Comparison of ENCODE assay signal across 26 mouse cellular contexts in the genomic region with DNA sequence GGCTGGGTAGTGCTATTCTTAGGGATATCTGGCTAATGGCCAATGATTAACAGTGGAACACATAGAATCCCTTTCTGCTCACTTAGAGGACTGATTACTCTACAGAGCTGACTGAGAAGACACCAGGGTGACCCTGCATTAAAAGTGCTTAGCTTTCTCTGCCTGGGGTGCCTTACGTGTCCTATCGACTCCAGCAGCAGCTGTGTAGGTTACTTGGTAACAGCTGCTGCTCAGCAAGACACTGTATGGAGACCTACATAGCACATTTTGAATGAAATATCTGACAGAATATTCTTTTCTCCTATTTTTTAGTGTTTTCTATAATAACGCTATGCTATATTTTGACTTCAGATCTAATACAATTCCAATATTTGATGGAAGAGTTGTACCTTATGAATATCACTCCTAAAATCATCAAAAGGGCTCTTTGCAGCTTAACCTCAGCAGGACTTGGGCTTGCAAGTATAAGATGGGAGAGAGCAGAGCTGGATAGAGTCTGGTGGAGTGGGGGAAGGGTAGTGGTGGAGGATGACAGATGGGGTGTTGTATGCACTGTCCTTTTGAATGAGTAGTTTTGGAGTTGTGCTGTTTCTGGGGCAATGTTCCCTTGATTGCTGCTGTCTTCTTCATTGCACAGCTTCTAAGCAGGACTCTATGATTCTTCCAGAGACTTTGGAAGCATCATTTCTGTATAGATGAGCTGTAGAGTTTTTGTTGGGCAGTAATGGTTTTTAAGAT.
A peak's percentile ranks its signal among the peaks of the same experiment; 100 is the strongest.
DNase-seq lines count a peak whose midpoint lies in the region; ATAC-seq lines count a peak whose summit lies in the region.
"Had no signal": no experiment of that assay in that cellular context is flagged by ENCODE, and none has a peak within 500 bp of the region (broad histone marks: within the 10 kb centered on the region; RNA-seq: fewer than 3 reads in every experiment).

No protein-coding gene starts in this region.

- no peak overlapping the region for H3K27ac ChIP-seq in midbrain, embryonic 11.5 days (ENCODE audit: low read depth, low read length)
- H3K27ac ChIP-seq in midbrain, embryonic 15.5 days = no peak overlapping the region
- H3K27ac ChIP-seq: layer of hippocampus, adult 2 months; limb, embryonic 13.5 days; liver, embryonic 13.5 days; midbrain, embryonic 12.5 days had no signal

- H3K4me3 ChIP-seq in midbrain, embryonic 11.5 days (ENCODE audit: low read depth, low read length) = no peak overlapping the region
- H3K4me3 ChIP-seq in midbrain, embryonic 15.5 days = no peak overlapping the region
- H3K4me3 ChIP-seq: heart, embryonic 12.5 days; layer of hippocampus, adult 2 months; limb, embryonic 13.5 days; liver, embryonic 13.5 days; midbrain, embryonic 12.5 days had no signal

- H3K4me2 ChIP-seq in midbrain, embryonic 11.5 days = no peak overlapping the region
- no peak overlapping the region for H3K4me2 ChIP-seq in midbrain, embryonic 15.5 days
- H3K4me2 ChIP-seq: heart, embryonic 12.5 days; limb, embryonic 13.5 days; liver, embryonic 13.5 days; midbrain, embryonic 12.5 days had no signal

- no peaks in the 10 kb centered on the region for H3K27me3 ChIP-seq in midbrain, embryonic 11.5 days (ENCODE audit: control insufficient read depth, insufficient read depth, low read length)
- no peaks in the 10 kb centered on the region for H3K27me3 ChIP-seq in midbrain, embryonic 15.5 days (replicated peaks)
- H3K27me3 ChIP-seq: heart, embryonic 12.5 days; limb, embryonic 13.5 days; liver, embryonic 13.5 days; midbrain, embryonic 12.5 days had no signal

- peak; percentile 59 for ATAC-seq in frontal cortex, adult (ENCODE audit: low TSS enrichment)
- ATAC-seq in midbrain, embryonic 11.5 days (ENCODE audit: low FRiP score) = 0 out of 2 replicates have a peak, but pooled peaks have one; percentile 55
- ATAC-seq in midbrain, embryonic 15.5 days (replicated peaks) = no peak
- ATAC-seq: CD4-positive, CD25-positive, alpha-beta regulatory T cell, adult 4 months; intestine, postnatal 0 days had no signal

- no peaks in the 10 kb centered on the region for H3K9me3 ChIP-seq in midbrain, embryonic 11.5 days (ENCODE audit: control insufficient read depth, low read length)
- H3K9me3 ChIP-seq in midbrain, embryonic 15.5 days = no peaks in the 10 kb centered on the region
- H3K9me3 ChIP-seq: heart, embryonic 12.5 days; limb, embryonic 13.5 days; liver, embryonic 13.5 days; midbrain, embryonic 12.5 days had no signal

- H3K36me3 ChIP-seq in midbrain, embryonic 11.5 days (ENCODE audit: control insufficient read depth, insufficient read depth, low read length) = no peaks in the 10 kb centered on the region
- no peaks in the 10 kb centered on the region for H3K36me3 ChIP-seq in midbrain, embryonic 15.5 days (replicated peaks)
- H3K36me3 ChIP-seq: heart, embryonic 12.5 days; limb, embryonic 13.5 days; liver, embryonic 13.5 days; midbrain, embryonic 12.5 days had no signal

- H3K4me1 ChIP-seq in midbrain, embryonic 11.5 days (ENCODE audit: control insufficient read depth, insufficient read depth, low read length) = no peaks in the 10 kb centered on the region
- no peaks in the 10 kb centered on the region for H3K4me1 ChIP-seq in midbrain, embryonic 15.5 days
- H3K4me1 ChIP-seq: liver, embryonic 13.5 days had no signal

- H3K9ac ChIP-seq in midbrain, embryonic 11.5 days (ENCODE audit: low read length) = no peak overlapping the region
- no peak overlapping the region for H3K9ac ChIP-seq in midbrain, embryonic 15.5 days
- H3K9ac ChIP-seq: heart, embryonic 12.5 days; limb, embryonic 13.5 days; liver, embryonic 13.5 days; midbrain, embryonic 12.5 days had no signal

- DNase-seq in cerebellum, postnatal 10 days = peak; percentile 64 to 66
- no peak for DNase-seq in cerebellum, adult 9-10 months
- no peak for DNase-seq in frontal cortex, postnatal 25 days (ENCODE audit: low spot score in 2 of 2)
- DNase-seq in midbrain, embryonic 11.5 days (ENCODE audit: low spot score, missing footprints) = no peak
- DNase-seq in retina, embryonic 14.5 days (ENCODE audit: low spot score) = peak; percentile 18
- no peak for DNase-seq in adrenal gland, postnatal 25 days
- DNase-seq: adrenal gland, postnatal 36 days; cerebellum, adult 2 months; gastrocnemius, postnatal 25 days; heart, adult 18-20 months; heart, postnatal 10 days; kidney, postnatal 25 days; layer of hippocampus, postnatal 36 days; liver, embryonic 13.5 days; lung, adult 2 months; lung, postnatal 14 days; thymus, adult 18-20 months; thymus, postnatal 36 days had no signal

- WGBS in midbrain, embryonic 11.5 days = 92% methylated on average over 3 of the region's 3 CpGs
- WGBS in midbrain, embryonic 15.5 days = 63% methylated on average over 3 of the region's 3 CpGs

Comparison
In these comparisons a context has a peak if more than half of its experiments do, and no peak if none do; other contexts are left out.
1. DNase-seq: peak in cerebellum, postnatal 10 days (2 of 2) and retina, embryonic 14.5 days (single experiment); none in cerebellum, adult 9-10 months (single experiment), frontal cortex, postnatal 25 days (0 of 2), midbrain, embryonic 11.5 days (single experiment) and adrenal gland, postnatal 25 days (single experiment).